Mouse (Mus musculus): ENCODE results near the gene Syn3. TPM values are rescaled to one million over a fixed set of nuclear protein-coding genes. Genes with fewer than 3 reads are reported as not detected.

Gene Syn3
- polyA plus RNA-seq, 1 experiment from 2014 or later = 44.1 TPM

GRCm38 (mm10) chr10:86475270-86475669 lies 23.4 kb downstream of the Syn3 start:
- H3K27ac ChIP-seq (ENCODE audit: low read depth, low read length) = no peak overlapping the region
- WGBS = 80% methylated on average over 5 of the region's 5 CpGs
- H3K4me3 ChIP-seq (ENCODE audit: low read depth, low read length) = no peak overlapping the region
- ATAC-seq (ENCODE audit: low read depth) = no peak
- H3K9ac ChIP-seq (replicated peaks; ENCODE audit: low read depth, low read length) = no peak overlapping the region
- no peak overlapping the region for H3K4me2 ChIP-seq (ENCODE audit: low read depth, low read length)
- no peaks in the 10 kb centered on the region for H3K27me3 ChIP-seq (ENCODE audit: control insufficient read depth, insufficient read depth, low read length)
- H3K9me3 ChIP-seq (ENCODE audit: control insufficient read depth, low read length) = no peaks in the 10 kb centered on the region
- H3K36me3 ChIP-seq (ENCODE audit: control insufficient read depth, insufficient read depth, low read length) = no peaks in the 10 kb centered on the region
- no peaks in the 10 kb centered on the region for H3K4me1 ChIP-seq (ENCODE audit: control insufficient read depth, insufficient read depth, low read length)

GRCm38 (mm10) chr10:86474176-86475154 lies 24.2 kb downstream of the Syn3 start:
- Histone ChIP-seq H3K4me1 (ENCODE audit: control insufficient read depth, insufficient read depth, low read length) (no peaks in the 10 kb centered on the region), H3K27me3 (ENCODE audit: control insufficient read depth, insufficient read depth, low read length) (no peaks in the 10 kb centered on the region), H3K4me3 (ENCODE audit: low read depth, low read length) (no peak overlapping the region), H3K9me3 (ENCODE audit: control insufficient read depth, low read length) (no peaks in the 10 kb centered on the region), H3K9ac (replicated peaks; ENCODE audit: low read depth, low read length) (no peak overlapping the region), H3K27ac (ENCODE audit: low read depth, low read length) (no peak overlapping the region), H3K4me2 (ENCODE audit: low read depth, low read length) (no peak overlapping the region), H3K36me3 (ENCODE audit: control insufficient read depth, insufficient read depth, low read length) (no peaks in the 10 kb centered on the region)
- no peak for ATAC-seq (ENCODE audit: low read depth)
- 75% methylated on average over 8 of the region's 8 CpGs for WGBS

GRCm38 (mm10) chr10:86473637-86474154 lies 25.0 kb downstream of the Syn3 start:
- no peak overlapping the region for H3K27ac ChIP-seq (ENCODE audit: low read depth, low read length)
- H3K4me1 ChIP-seq (ENCODE audit: control insufficient read depth, insufficient read depth, low read length) = no peaks in the 10 kb centered on the region
- no peak overlapping the region for H3K4me3 ChIP-seq (ENCODE audit: low read depth, low read length)
- H3K27me3 ChIP-seq (ENCODE audit: control insufficient read depth, insufficient read depth, low read length) = no peaks in the 10 kb centered on the region
- H3K9ac ChIP-seq (replicated peaks; ENCODE audit: low read depth, low read length) = no peak overlapping the region
- H3K9me3 ChIP-seq (ENCODE audit: control insufficient read depth, low read length) = no peaks in the 10 kb centered on the region
- no peak overlapping the region for H3K4me2 ChIP-seq (ENCODE audit: low read depth, low read length)
- ATAC-seq (ENCODE audit: low read depth) = no peak
- 46% methylated on average over 3 of the region's 3 CpGs for WGBS
- no peaks in the 10 kb centered on the region for H3K36me3 ChIP-seq (ENCODE audit: control insufficient read depth, insufficient read depth, low read length)

- Histone ChIP-seq H3K4me1 (ENCODE audit: control insufficient read depth, insufficient read depth, low read length) (no peaks in the 10 kb centered on the region), H3K36me3 (ENCODE audit: control insufficient read depth, insufficient read depth, low read length) (peaks cover 5% of the 10 kb centered on the region; the same call in 1 of the 2 replicates), H3K9me3 (ENCODE audit: control insufficient read depth, low read length) (no peaks in the 10 kb centered on the region), H3K4me2 (ENCODE audit: low read depth, low read length) (no peak overlapping the region), H3K27me3 (ENCODE audit: control insufficient read depth, insufficient read depth, low read length) (no peaks in the 10 kb centered on the region), H3K4me3 (ENCODE audit: low read depth, low read length) (no peak overlapping the region), H3K9ac (replicated peaks; ENCODE audit: low read depth, low read length) (no peak overlapping the region), H3K27ac (ENCODE audit: low read depth, low read length) (no peak overlapping the region)
- ATAC-seq (ENCODE audit: low read depth) = no peak
- 83% methylated on average over 13 of the region's 13 CpGs for WGBS
These were observed 29.8 kb downstream of the Syn3 start for GRCm38 (mm10) chr10:86468612-86469546.

GRCm38 (mm10) chr10:86463538-86464199 lies 35.0 kb downstream of the Syn3 start:
- peaks cover 5% of the 10 kb centered on the region; the same call in 1 of the 2 replicates for H3K36me3 ChIP-seq (ENCODE audit: control insufficient read depth, insufficient read depth, low read length)
- ATAC-seq (ENCODE audit: low read depth) = peak; percentile 88
- no peak overlapping the region for H3K4me3 ChIP-seq (ENCODE audit: low read depth, low read length)
- no peaks in the 10 kb centered on the region for H3K27me3 ChIP-seq (ENCODE audit: control insufficient read depth, insufficient read depth, low read length)
- no peak overlapping the region for H3K9ac ChIP-seq (replicated peaks; ENCODE audit: low read depth, low read length)
- H3K27ac ChIP-seq (ENCODE audit: low read depth, low read length) = no peak overlapping the region
- no peaks in the 10 kb centered on the region for H3K4me1 ChIP-seq (ENCODE audit: control insufficient read depth, insufficient read depth, low read length)
- 28% methylated on average over 5 of the region's 5 CpGs for WGBS
- no peak overlapping the region for H3K4me2 ChIP-seq (ENCODE audit: low read depth, low read length)
- H3K9me3 ChIP-seq (ENCODE audit: control insufficient read depth, low read length) = no peaks in the 10 kb centered on the region

GRCm38 (mm10) chr10:86459643-86460042 lies 39.1 kb downstream of the Syn3 start:
- H3K9me3 ChIP-seq (ENCODE audit: control insufficient read depth, low read length) = no peaks in the 10 kb centered on the region
- no peak overlapping the region for H3K4me3 ChIP-seq (ENCODE audit: low read depth, low read length)
- no peaks in the 10 kb centered on the region for H3K27me3 ChIP-seq (ENCODE audit: control insufficient read depth, insufficient read depth, low read length)
- H3K9ac ChIP-seq (replicated peaks; ENCODE audit: low read depth, low read length) = no peak overlapping the region
- no peak overlapping the region for H3K27ac ChIP-seq (ENCODE audit: low read depth, low read length)
- no peak for ATAC-seq (ENCODE audit: low read depth)
- H3K4me1 ChIP-seq (ENCODE audit: control insufficient read depth, insufficient read depth, low read length) = no peaks in the 10 kb centered on the region
- H3K36me3 ChIP-seq (ENCODE audit: control insufficient read depth, insufficient read depth, low read length) = no peaks in the 10 kb centered on the region
- WGBS = 85% methylated on average over 1 of the region's 1 CpGs
- H3K4me2 ChIP-seq (ENCODE audit: low read depth, low read length) = no peak overlapping the region

- H3K4me1 ChIP-seq (ENCODE audit: control insufficient read depth, insufficient read depth, low read length) = no peaks in the 10 kb centered on the region
- H3K9ac ChIP-seq (replicated peaks; ENCODE audit: low read depth, low read length) = no peak overlapping the region
- H3K27me3 ChIP-seq (ENCODE audit: control insufficient read depth, insufficient read depth, low read length) = no peaks in the 10 kb centered on the region
- no peaks in the 10 kb centered on the region for H3K36me3 ChIP-seq (ENCODE audit: control insufficient read depth, insufficient read depth, low read length)
- H3K27ac ChIP-seq (ENCODE audit: low read depth, low read length) = peak overlapping the region; percentile 36
- H3K9me3 ChIP-seq (ENCODE audit: control insufficient read depth, low read length) = no peaks in the 10 kb centered on the region
- peak; percentile 66 for ATAC-seq (ENCODE audit: low read depth)
- H3K4me2 ChIP-seq (ENCODE audit: low read depth, low read length) = no peak overlapping the region
- H3K4me3 ChIP-seq (ENCODE audit: low read depth, low read length) = no peak overlapping the region
These were observed 41.0 kb downstream of the Syn3 start for GRCm38 (mm10) chr10:86457665-86458209.

GRCm38 (mm10) chr10:86457195-86457594 lies 41.5 kb downstream of the Syn3 start:
- Histone ChIP-seq H3K27me3 (ENCODE audit: control insufficient read depth, insufficient read depth, low read length) (no peaks in the 10 kb centered on the region), H3K36me3 (ENCODE audit: control insufficient read depth, insufficient read depth, low read length) (no peaks in the 10 kb centered on the region), H3K27ac (ENCODE audit: low read depth, low read length) (peak overlapping the region; percentile 36), H3K4me3 (ENCODE audit: low read depth, low read length) (no peak overlapping the region), H3K4me2 (ENCODE audit: low read depth, low read length) (no peak overlapping the region), H3K4me1 (ENCODE audit: control insufficient read depth, insufficient read depth, low read length) (no peaks in the 10 kb centered on the region), H3K9ac (replicated peaks; ENCODE audit: low read depth, low read length) (no peak overlapping the region), H3K9me3 (ENCODE audit: control insufficient read depth, low read length) (no peaks in the 10 kb centered on the region)
- peak; percentile 75 for ATAC-seq (ENCODE audit: low read depth)
- 4% methylated on average over 4 of the region's 4 CpGs for WGBS
